Comparison of ENCODE assay signal across 19 mouse cellular contexts in genomic region chr12:68840156-68840555, GRCm38 (mm10).
"Had no signal": no experiment of that assay in that cellular context is flagged by ENCODE, and none has a peak within 500 bp of the region (broad histone marks: within the 10 kb centered on the region; RNA-seq: fewer than 3 reads in every experiment).

No protein-coding gene starts in this region.

- H3K9ac ChIP-seq: liver, embryonic 15.5 days; liver, postnatal 0 days; lung, embryonic 15.5 days; midbrain, embryonic 12.5 days; neural tube, embryonic 12.5 days had no signal

- DNase-seq: liver, postnatal 0 days; lung, adult 2 months; lung, postnatal 14 days; lung, postnatal 36 days; midbrain, embryonic 14.5 days; right cerebral cortex, adult 18-20 months; right cerebral cortex, postnatal 25 days; right cerebral cortex, postnatal 4 days; spleen, adult 18-20 months; thymus, adult 18-20 months; thymus, postnatal 14 days; thymus, postnatal 36 days had no signal

- H3K27me3 ChIP-seq: liver, embryonic 15.5 days; lung, embryonic 15.5 days; megakaryocyte, embryonic 14.5 days; midbrain, embryonic 12.5 days; neural tube, embryonic 12.5 days had no signal

- H3K9me3 ChIP-seq: liver, embryonic 15.5 days; lung, embryonic 15.5 days; midbrain, embryonic 12.5 days; neural tube, embryonic 12.5 days had no signal

- H3K27ac ChIP-seq: liver, embryonic 15.5 days; lung, embryonic 15.5 days; macrophage; midbrain, embryonic 12.5 days; neural tube, embryonic 12.5 days had no signal

- H3K4me1 ChIP-seq: liver, embryonic 15.5 days; lung, embryonic 15.5 days; megakaryocyte, embryonic 14.5 days; midbrain, embryonic 12.5 days; neural tube, embryonic 12.5 days had no signal

- H3K4me2 ChIP-seq: liver, embryonic 15.5 days; lung, embryonic 15.5 days; midbrain, embryonic 12.5 days; neural tube, embryonic 12.5 days had no signal

- H3K4me3 ChIP-seq: liver, embryonic 15.5 days; lung, embryonic 15.5 days; megakaryocyte, embryonic 14.5 days; midbrain, embryonic 12.5 days; neural tube, embryonic 12.5 days had no signal

- ATAC-seq: liver, postnatal 0 days; lung, postnatal 0 days had no signal

- H3K36me3 ChIP-seq: liver, embryonic 15.5 days; lung, embryonic 15.5 days; midbrain, embryonic 12.5 days; neural tube, embryonic 12.5 days had no signal
